Mouse (Mus musculus) E14TG2a.4 (cell line): ENCODE measurements around the gene En2.

Experiments
- CTCF ChIP-seq: conservative IDR thresholded peaks from 2 replicates; pipeline ENCODE4 v1.5.1; 2014; ENCODE audit warnings: low read length
- POU5F1 ChIP-seq: IDR thresholded peaks from 2 replicates; pipeline ENCODE4 v1.6.1; 2014; ENCODE audit warnings: low read length, borderline replicate concordance

GRCm38 (mm10) chr5:28174876-28175569, 9.5 kb downstream of the En2 start:
- TF ChIP-seq CTCF (no peak), POU5F1 (no peak)
